ENCODE assay signal across 20 mouse cellular contexts in the genomic region with DNA sequence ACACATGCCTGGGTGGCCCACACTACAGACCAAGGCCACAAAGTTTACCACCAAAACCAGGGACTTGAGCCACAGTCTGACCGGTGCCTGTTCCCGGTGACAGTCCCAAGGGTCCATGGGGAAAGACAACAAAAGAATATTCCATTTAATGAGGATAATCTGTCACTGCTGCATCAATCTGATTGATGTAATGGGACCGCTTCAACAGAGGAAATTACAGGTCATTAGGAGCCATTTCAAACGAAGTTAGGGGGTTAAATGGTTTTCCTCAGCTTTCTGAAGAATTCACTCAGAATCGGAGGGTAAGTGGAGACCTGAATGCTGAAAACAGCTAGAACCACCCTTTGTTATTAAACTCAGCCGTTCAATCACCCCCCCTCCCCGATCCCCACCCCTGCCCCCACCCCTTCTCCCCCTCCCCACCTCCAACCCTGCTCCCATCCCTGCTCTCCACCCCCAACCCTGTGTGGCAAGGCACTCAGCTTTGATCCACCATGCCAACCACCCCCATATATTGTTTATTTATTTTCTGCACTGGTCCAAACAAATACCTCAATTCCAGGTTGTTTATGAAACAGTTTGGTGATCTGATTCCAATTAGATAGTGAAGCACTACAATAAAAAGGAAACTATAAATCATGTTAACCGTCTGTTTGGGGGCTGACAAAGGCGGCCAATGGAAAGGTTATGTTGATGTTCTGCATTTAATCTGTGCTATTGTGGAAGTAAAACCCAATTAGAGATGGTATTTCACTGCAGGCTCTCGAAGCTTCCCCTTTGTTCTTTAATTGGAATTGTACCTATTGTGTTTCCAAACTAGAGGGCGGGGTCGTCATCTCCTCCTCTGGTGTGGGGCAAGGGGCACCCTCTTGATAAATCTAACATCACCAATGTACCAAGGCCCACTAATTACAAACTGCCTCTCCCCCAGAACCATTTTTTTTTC.
DNase-seq lines count a peak whose midpoint lies in the region; ATAC-seq lines count a peak whose summit lies in the region.
"Had no signal": no experiment of that assay in that cellular context is flagged by ENCODE, and none has a peak within 500 bp of the region (broad histone marks: within the 10 kb centered on the region; RNA-seq: fewer than 3 reads in every experiment).

No protein-coding gene starts in this region.

- peaks cover 21% of the 10 kb centered on the region for H3K27me3 ChIP-seq in midbrain, embryonic 12.5 days
- H3K27me3 ChIP-seq in midbrain, embryonic 16.5 days (ENCODE audit: control insufficient read depth, insufficient read depth, low read depth, low read length), result no peaks in the 10 kb centered on the region
- no peaks in the 10 kb centered on the region for H3K27me3 ChIP-seq in forebrain, embryonic 16.5 days (replicated peaks; ENCODE audit: control insufficient read depth, insufficient read depth, low read length)
- H3K27me3 ChIP-seq: embryonic facial prominence, embryonic 15.5 days; hindbrain, embryonic 15.5 days; liver, embryonic 15.5 days had no signal

- H3K4me1 ChIP-seq in midbrain, embryonic 12.5 days, result peaks cover 21% of the 10 kb centered on the region; the same call in 1 of the 2 replicates
- no peaks in the 10 kb centered on the region; the same call in 1 of the 2 replicates for H3K4me1 ChIP-seq in midbrain, embryonic 16.5 days (ENCODE audit: control insufficient read depth, insufficient read depth, low read length)
- H3K4me1 ChIP-seq in forebrain, embryonic 16.5 days (replicated peaks; ENCODE audit: control insufficient read depth, insufficient read depth, low read length), result peaks cover 3% of the 10 kb centered on the region; the same call in 1 of the 2 replicates
- H3K4me1 ChIP-seq: liver, embryonic 15.5 days had no signal

- peak; percentile 36 for DNase-seq in embryo, embryonic 11 days
- DNase-seq in embryo, embryonic 10 days (ENCODE audit: low spot score), result no peak
- peak; percentile 80 for DNase-seq in retina, embryonic 14.5 days (ENCODE audit: low spot score)
- no peak for DNase-seq in ovary, postnatal 14 days (ENCODE audit: low spot score)
- DNase-seq: cerebellum, postnatal 25 days; gastrocnemius, adult 2 months; heart, adult 11 months; right cerebral cortex, adult 18-20 months; thymus, postnatal 4 days had no signal

- H3K36me3 ChIP-seq in midbrain, embryonic 12.5 days, result no peaks in the 10 kb centered on the region
- no peaks in the 10 kb centered on the region for H3K36me3 ChIP-seq in midbrain, embryonic 16.5 days (ENCODE audit: control insufficient read depth, insufficient read depth, low read length)
- no peaks in the 10 kb centered on the region for H3K36me3 ChIP-seq in forebrain, embryonic 16.5 days (ENCODE audit: control insufficient read depth, insufficient read depth)
- H3K36me3 ChIP-seq: embryonic facial prominence, embryonic 15.5 days; hindbrain, embryonic 15.5 days; limb, embryonic 12.5 days; liver, embryonic 15.5 days; midbrain, embryonic 15.5 days had no signal

- 43% methylated on average over 12 of the region's 12 CpGs for WGBS in midbrain, embryonic 12.5 days
- whole genome bisulfite sequencing in midbrain, embryonic 16.5 days, result 25% methylated on average over 12 of the region's 12 CpGs
- WGBS in forebrain, embryonic 16.5 days, result 7% methylated on average over 12 of the region's 12 CpGs

- H3K4me2 ChIP-seq in midbrain, embryonic 12.5 days (replicated peaks), result no peak overlapping the region
- H3K4me2 ChIP-seq in midbrain, embryonic 16.5 days (ENCODE audit: low read length), result no peak overlapping the region
- H3K4me2 ChIP-seq in forebrain, embryonic 16.5 days (ENCODE audit: low read length), result no peak overlapping the region
- H3K4me2 ChIP-seq: embryonic facial prominence, embryonic 15.5 days; hindbrain, embryonic 15.5 days; limb, embryonic 12.5 days; liver, embryonic 15.5 days; midbrain, embryonic 15.5 days had no signal

- ATAC-seq in midbrain, embryonic 12.5 days (ENCODE audit: low FRiP score, low read depth), result no peak
- no peak for ATAC-seq in midbrain, embryonic 16.5 days
- ATAC-seq in forebrain, embryonic 16.5 days, result peak; percentile 49; the same call in 1 of the 2 replicates
- no peak for ATAC-seq in monocyte, adult 5-6 weeks (replicated peaks; ENCODE audit: insufficient number of reproducible peaks, low FRiP score, low TSS enrichment, poor library complexity, severe bottlenecking)
- ATAC-seq: lung, postnatal 0 days; midbrain, embryonic 15.5 days had no signal

- peak overlapping the region; percentile 44; the same call in 1 of the 2 replicates for H3K27ac ChIP-seq in midbrain, embryonic 12.5 days (replicated peaks)
- H3K27ac ChIP-seq in midbrain, embryonic 16.5 days (ENCODE audit: low read length), result no peak overlapping the region
- no peak overlapping the region for H3K27ac ChIP-seq in forebrain, embryonic 16.5 days (ENCODE audit: low read length)
- H3K27ac ChIP-seq: embryonic facial prominence, embryonic 15.5 days; gastrocnemius, adult 2 months; hindbrain, embryonic 15.5 days; left cerebral cortex, adult 2 months; limb, embryonic 12.5 days; liver, embryonic 15.5 days; midbrain, embryonic 15.5 days had no signal

- no peak overlapping the region for H3K9ac ChIP-seq in midbrain, embryonic 12.5 days (replicated peaks)
- no peak overlapping the region for H3K9ac ChIP-seq in midbrain, embryonic 16.5 days (ENCODE audit: low read depth, low read length)
- no peak overlapping the region for H3K9ac ChIP-seq in forebrain, embryonic 16.5 days (replicated peaks; ENCODE audit: low read depth, low read length)
- H3K9ac ChIP-seq: embryonic facial prominence, embryonic 15.5 days; hindbrain, embryonic 15.5 days; limb, embryonic 12.5 days; liver, embryonic 15.5 days; midbrain, embryonic 15.5 days had no signal

- H3K9me3 ChIP-seq in midbrain, embryonic 12.5 days, result no peaks in the 10 kb centered on the region
- H3K9me3 ChIP-seq in midbrain, embryonic 16.5 days (replicated peaks; ENCODE audit: control insufficient read depth, low read length, poor library complexity, severe bottlenecking), result no peaks in the 10 kb centered on the region
- no peaks in the 10 kb centered on the region for H3K9me3 ChIP-seq in forebrain, embryonic 16.5 days (ENCODE audit: control insufficient read depth, low read length)
- H3K9me3 ChIP-seq: embryonic facial prominence, embryonic 15.5 days; hindbrain, embryonic 15.5 days; limb, embryonic 12.5 days; liver, embryonic 15.5 days; midbrain, embryonic 15.5 days had no signal

- no peak overlapping the region for H3K4me3 ChIP-seq in midbrain, embryonic 12.5 days
- no peak overlapping the region for H3K4me3 ChIP-seq in midbrain, embryonic 16.5 days (ENCODE audit: low read depth, low read length)
- no peak overlapping the region for H3K4me3 ChIP-seq in forebrain, embryonic 16.5 days (replicated peaks; ENCODE audit: low read length)
- H3K4me3 ChIP-seq: embryonic facial prominence, embryonic 15.5 days; gastrocnemius, adult 2 months; hindbrain, embryonic 15.5 days; left cerebral cortex, adult 2 months; limb, embryonic 12.5 days; liver, embryonic 15.5 days; midbrain, embryonic 15.5 days had no signal

Comparison
In these comparisons a context has a peak if more than half of its experiments do, and no peak if none do; other contexts are left out.
1. DNase-seq: peak in embryo, embryonic 11 days (single experiment) and retina, embryonic 14.5 days (single experiment); none in embryo, embryonic 10 days (single experiment) and ovary, postnatal 14 days (single experiment).